Mouse (Mus musculus) spleen, postnatal 10 days (tissue): ENCODE data around the gene 4931422A03Rik.

Source experiments
- DNase-seq, 2 experiments: peaks; one replicate each; pipeline ENCODE4 v3.0.0; 2021 to 2022; ENCODE audit warnings: low spot score in 2 of 2

Gene 4931422A03Rik

GRCm38 (mm10) chr2:103970041-103970790 lies 57.9 kb downstream of the 4931422A03Rik start:
- peak; percentile 75 to 79 for DNase-seq

GRCm38 (mm10) chr2:103969437-103970040 lies 58.6 kb downstream of the 4931422A03Rik start:
- DNase-seq, result peak; percentile 83 to 84

DNA sequence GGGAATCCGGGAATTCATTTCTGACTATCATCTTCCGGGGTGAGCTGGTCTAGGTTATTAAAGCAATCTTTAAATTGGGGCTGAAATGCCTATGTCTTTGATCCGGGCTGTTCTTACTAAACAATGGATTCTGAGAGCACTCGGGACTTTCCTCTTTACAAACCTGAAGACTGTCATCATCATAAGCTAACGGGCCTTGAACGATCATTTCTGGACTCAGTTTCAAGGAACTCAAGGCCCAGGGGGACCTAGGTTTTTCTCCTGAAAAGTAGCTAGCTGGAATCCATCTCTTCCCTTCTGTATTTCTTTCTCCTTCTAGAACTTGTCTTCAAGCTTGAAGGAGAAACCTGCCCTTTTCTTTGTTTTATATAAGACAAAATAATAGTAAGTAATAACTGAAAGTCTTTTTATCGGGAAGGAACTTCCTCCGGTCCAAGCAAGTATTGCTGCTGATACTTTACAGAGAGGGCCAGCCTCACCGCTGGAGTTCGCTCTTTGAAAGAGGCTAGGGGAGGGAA lies 59.2 kb downstream of the 4931422A03Rik start:
- peak in 1 of 2 experiments; percentile 39 for DNase-seq

GRCm38 (mm10) chr2:103968186-103968585 lies 60.0 kb downstream of the 4931422A03Rik start:
- DNase-seq, result peak in 1 of 2 experiments; percentile 44

DNA sequence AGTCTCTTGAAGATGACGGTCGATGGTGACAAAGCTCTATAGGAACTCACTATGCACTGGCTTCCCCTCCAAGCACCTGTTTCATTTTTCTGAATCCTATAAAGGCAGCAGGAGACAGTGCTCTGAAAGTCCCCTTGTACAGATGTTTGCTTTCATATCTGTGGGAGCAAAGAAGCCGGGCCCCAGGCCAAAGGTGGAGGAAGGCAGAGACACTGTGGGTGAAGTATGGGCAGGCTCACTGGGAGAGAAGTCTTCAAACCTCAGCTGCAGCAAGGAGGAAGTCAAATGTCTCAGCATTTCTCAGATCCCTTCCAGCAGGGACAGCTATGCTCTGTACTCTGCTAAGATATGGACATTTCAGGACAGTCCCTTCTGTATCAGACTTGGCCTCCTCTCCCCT lies 62.8 kb downstream of the 4931422A03Rik start:
- no peak for DNase-seq

DNA sequence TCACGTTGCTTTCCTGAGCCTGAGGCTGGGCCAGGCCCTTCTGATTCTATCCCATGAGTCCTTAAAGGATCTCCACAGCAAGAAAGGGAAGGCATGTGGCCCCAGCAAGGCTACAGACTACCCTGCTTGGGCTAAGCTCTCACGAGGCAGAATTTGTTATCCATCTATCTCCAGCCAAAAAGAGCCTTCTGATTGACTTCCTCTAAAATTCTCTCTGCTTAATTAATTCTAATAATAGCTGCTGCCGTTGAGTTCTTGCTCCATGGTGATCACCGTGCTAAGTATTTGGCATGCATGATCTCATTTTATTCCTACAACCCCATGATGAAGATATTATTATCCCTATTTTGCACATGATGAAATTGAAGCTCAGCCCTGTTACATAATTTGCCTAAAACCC lies 65.8 kb downstream of the 4931422A03Rik start:
- DNase-seq, result no peak

- DNase-seq, result peak; percentile 31 to 53
Measured at GRCm38 (mm10) chr2:103959574-103959973, 68.6 kb downstream of the 4931422A03Rik start.

- peak; percentile 47 to 62 for DNase-seq
Measured at GRCm38 (mm10) chr2:103959066-103959465, 69.1 kb downstream of the 4931422A03Rik start.

DNA sequence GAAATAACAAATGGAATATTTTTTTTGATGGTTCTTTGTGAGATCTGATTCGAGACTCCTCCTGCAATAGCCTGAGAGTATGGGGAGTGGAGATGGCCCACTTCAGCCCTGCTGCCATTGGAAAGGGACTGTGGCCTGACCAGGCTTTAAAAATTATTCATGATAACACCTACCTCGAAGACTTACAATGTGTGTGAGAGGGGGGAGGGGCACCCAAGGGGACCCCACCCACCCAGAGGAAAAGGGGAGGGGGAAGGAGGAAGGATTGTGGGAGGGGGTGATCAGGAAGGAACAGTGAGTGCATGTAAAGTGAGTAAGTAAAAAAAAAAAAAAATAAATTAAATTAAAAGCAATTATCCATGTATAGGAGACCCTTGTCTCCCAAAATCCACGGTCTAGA lies 69.5 kb downstream of the 4931422A03Rik start:
- peak in 1 of 2 experiments; percentile 39 for DNase-seq

GRCm38 (mm10) chr2:103957649-103958546 lies 70.3 kb downstream of the 4931422A03Rik start, which contains the start of gene Lmo2:
TSS of gene Lmo2 (plus strand) at chr2:103957986.
- peak; percentile 58 to 60 for DNase-seq

DNA sequence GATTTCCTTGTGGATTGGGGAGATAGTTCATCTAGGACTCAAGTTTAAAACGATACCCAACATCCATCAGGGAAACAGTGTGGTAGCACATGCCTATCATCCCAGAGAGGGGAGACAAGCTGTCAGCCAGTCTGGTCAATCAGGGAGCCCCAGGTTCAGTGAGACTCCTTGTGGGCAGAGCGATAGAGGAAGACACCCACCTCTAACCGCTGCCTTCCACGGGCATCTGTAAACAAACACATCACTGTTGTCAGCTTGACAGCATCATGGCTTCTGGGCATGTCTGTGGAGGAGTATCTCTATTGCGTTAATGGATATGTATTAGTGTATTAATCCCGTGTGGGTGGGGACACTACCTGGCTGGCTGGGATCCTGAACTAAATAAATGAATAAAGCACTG lies 71.3 kb downstream of the 4931422A03Rik start:
- peak; percentile 72 to 83 for DNase-seq

GRCm38 (mm10) chr2:103955714-103956113 lies 72.4 kb downstream of the 4931422A03Rik start:
- peak in 1 of 2 experiments; percentile 41 for DNase-seq

DNA sequence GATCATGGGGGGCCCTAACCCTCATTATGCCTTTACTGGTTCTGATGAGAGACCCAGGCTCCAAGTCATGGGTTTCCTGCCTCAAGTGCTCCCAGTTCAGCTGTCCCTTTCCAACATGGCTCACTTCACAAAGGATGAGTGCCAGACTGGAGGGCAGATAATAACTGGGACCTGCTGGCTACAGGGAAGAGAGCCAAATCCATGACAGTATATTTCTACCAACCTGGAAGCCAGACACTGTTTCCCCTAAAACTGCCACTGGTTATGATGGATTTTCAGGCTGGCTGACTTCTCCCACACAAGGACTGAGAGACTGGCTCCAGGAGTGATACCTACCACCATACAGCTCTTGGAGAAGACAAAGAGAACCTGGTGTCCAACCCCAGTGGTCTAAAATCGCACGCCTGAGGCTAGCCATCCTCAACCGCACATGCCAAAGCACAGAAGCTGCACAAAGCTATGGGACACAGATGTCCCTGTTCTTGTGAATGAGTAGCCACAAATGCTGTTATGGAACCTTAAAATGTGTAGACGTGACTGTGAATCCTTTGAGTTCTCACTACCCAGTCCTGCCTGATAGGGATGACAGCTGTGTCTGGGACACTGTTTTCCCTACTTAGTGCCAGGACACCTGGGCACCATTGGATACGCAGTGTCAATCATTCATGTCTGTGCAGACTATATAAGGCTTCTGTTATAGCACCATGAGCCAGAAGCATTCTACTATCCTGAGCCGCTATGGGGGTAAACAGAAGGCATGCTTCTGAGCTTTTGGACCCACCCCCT lies 74.9 kb downstream of the 4931422A03Rik start:
- DNase-seq, result no peak

- DNase-seq, result no peak
Measured at GRCm38 (mm10) chr2:103947982-103948655, 80.0 kb downstream of the 4931422A03Rik start.

DNA sequence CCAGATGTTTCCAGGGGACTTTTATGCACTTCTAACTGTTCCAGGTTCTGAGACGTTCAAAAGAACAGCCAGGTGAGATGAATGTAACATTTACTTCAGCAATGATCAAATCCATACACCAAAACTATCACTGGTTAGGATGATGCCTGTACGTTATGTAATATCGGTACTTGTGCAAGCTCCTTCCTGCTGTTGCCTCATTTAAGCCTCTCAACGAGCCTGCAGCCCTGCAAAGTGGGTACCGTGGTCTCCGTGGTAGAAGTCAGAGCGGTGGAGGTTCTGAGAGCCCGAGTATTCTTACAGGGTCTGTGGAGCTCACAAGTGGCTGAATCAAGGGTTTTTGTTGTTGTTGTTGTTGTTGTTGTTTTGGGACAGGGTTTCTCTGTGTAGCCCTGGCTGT lies 81.3 kb downstream of the 4931422A03Rik start:
- no peak for DNase-seq

- DNase-seq, result peak in 1 of 2 experiments; percentile 32
Measured at GRCm38 (mm10) chr2:103945571-103946092, 82.5 kb downstream of the 4931422A03Rik start.

DNA sequence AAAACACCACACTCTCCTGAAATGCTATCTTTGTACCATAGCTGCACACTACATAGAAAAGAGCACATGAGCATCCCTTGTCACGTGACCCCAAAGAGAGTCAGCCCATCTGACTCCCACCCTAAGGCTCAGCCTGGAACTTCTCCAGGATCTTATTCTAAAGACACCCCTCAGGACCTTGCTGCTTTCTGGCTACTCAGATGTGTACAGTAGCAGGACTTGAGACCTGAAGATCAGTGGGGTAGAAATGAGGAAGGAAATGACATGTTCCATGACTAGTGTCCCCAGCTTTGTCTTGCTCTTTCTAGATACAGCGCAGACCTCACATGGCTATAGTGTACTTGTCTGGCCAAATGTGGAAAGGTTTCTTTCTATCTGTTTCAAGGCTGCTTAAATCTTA lies 83.3 kb downstream of the 4931422A03Rik start:
- DNase-seq, result no peak

DNA sequence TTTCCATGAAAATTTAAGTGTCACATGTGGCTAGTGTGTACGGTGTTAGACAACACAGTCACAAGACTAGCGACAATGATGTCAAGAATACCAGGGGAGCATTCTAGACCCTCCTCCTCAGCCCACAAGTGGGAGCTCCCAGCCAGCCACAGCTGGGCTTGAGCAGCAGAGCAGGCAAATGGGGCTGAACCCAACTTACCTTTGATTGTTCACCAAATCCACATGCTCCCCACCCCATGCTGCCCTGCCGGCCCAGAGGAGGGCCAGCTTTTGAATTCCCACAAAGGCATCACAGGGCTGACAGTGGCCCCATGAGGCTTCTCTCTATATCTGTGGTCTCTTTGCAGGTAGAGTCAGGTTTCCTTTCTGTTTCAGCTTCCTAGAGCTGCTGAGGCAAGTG lies 87.1 kb downstream of the 4931422A03Rik start:
- no peak for DNase-seq

DNA sequence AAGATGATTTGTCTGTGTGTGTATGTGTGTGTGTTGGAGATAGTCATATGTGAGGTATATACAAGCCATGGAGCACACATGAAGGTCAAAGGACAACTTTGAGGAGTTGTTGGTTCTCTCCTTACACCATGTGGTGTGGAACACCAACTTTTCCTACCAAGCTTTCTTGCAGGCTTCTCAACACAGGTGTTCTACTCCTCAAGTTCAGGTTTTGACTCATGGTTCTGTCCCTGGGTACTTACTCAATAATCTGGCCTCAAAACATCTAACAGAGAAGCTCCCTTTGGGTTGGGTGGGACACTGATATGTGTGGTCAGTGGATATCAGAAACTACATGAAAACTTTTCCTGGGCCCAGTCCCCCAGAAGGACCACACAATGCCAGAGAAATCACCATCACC lies 89.2 kb downstream of the 4931422A03Rik start:
- no peak for DNase-seq

DNA sequence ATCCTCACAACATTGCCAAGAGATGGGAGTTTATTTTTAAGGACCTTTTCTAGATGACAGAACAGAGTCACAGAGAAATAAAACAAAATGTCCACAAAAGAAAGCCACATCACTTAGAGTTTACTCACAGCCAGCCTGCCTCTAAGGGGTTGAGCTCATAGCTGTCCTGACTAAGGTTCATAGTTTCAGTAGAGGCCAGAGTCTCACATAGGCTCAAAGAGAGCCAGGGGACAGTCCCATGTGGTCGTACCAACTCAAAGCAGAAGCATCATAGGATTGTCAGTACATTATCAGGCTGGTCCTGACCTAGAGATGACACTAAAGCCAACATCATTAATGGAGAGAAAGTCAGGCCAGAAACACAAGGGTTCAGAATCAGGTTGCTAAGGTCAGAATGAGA lies 89.6 kb downstream of the 4931422A03Rik start:
- no peak for DNase-seq
